Mouse (Mus musculus) kidney, adult 18-20 months (tissue): ENCODE data around the gene Ric1.
"Not testable (repeated sequence)": the region's sequence is repeated elsewhere in the genome, so short reads cannot be mapped to it uniquely, and the experiment has no call there.

Experiments used
- DNase-seq: peaks from one replicate; pipeline ENCODE4 v3.0.0; 2021

Ric1 gene

DNA sequence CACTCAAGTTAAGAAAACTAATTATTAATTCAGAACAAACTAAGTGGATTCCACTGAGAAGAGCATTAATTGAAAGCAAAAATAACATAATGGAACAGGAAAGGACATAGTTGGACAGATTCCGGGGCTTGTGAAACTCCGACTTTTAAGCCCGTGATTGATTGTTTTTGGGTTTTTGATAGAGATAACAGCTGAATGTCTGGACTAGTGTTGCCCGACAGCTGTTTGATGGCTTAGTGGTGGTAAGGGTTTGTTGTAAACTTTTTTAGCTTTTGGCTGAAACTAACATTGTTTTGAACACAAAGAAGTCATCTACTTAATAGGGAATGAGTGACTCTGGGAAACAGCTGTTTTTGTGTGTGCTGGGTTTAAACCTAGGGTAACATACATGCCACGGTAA lies 11.9 kb downstream of the Ric1 start:
- no peak for DNase-seq

DNA sequence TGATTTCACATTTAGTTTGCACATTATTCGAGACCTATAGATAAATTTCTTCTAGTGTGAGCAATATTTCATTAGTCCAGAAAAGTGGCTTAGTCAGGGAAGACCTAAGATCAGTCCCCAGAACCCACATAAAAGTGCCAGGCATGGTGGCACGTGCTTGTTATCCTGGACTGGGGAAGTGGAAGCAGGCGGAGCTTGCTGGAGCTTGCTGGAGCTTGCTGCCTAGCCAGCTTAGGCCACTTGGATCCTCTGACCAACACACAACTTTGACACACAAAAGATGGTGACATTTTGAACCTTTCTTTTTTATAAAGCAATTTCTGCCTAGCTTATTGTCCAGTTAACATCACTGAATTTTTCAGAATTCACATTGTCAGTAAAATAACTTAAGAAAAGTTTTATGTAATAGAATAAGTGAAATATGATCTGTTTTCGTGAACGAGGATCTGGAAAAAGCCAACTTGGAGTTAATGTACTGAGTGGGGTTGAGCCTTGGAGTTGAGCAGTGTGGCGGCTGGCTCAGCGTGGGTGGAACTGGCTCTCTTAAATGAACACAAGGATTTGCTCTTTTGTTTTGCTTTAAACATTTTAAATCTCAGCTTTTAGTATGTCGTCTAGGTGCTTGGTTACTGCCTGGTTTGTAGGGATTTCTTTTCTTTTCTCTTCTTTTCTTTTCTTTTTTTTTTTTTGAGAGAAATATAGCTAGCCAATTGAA lies 20.3 kb downstream of the Ric1 start:
- no peak for DNase-seq

- no peak for DNase-seq
These were observed 21.9 kb downstream of the Ric1 start for GRCm38 (mm10) chr19:29544026-29544425.

- no peak for DNase-seq
These were observed 28.5 kb downstream of the Ric1 start for GRCm38 (mm10) chr19:29550618-29551017.

DNA sequence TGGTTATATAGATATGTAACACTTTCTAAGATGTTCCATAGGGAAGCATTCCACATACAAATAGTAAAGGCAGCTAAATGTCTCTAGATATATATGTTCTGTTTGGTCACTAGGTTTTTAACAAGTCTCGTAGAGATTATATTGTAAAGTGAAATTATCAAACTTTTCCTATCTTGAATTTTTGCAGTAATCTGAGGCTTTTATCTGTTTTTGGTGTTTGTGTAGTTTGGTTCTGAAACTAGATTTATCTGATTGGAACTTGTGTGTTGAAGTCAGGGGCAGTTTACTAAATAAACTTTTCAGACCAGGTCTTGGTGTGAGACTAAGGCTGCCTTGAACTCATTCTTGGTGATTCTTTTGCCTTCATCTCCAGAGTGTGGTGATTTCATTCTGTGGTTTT lies 29.0 kb downstream of the Ric1 start:
- DNase-seq = no peak

DNA sequence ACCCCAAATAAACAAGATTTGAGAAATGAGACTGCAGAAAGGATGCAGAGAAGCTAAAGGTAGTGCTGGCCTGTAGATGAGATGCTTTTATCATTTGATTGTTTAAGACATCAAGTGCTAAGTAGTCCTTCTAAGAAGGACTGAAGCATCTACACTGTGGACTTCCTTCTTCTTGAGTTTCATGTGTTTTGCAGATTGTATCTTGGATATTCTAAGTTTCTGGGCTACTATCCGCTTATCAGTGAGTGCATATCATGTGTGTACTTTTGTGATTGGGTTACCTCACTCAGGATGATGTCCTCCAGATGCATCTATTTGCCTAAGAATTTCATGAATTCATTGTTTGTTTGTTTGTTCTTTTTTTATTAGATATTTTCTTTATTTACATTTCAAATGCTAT lies 29.9 kb downstream of the Ric1 start:
- DNase-seq = not testable (repeated sequence)

DNA sequence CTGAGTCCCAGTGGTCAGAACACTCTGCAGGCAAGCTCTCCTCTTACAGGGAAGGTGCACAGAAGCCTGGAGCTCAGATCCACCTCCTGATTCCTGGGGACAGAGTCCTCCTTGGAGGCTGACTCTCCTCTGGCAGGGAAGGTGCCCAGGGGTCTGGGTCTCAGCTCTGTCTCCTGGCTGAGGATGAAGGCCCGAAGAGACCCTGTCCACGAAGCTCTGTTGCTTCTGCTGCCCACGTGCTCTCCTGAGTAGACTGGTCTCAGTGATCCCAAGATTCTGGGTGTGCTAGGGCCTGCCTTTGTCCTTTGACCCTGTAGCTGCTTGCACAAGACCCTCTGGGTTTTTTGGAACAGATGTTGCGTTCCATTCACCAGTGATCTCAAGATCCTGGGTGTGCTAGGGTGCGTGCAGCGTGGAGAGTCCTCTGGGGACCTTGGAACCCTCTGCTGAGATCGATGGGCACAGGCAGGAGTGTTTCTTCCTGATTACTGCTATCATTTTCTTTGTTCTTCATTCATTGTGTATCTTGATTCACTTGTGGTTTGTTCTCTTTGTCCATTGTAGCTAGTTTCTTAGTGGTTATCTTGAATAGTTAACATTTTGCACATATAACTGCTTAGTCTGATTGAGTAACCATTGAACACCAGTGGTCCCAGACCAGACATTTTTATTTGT lies 35.2 kb downstream of the Ric1 start:
- not testable (repeated sequence) for DNase-seq

DNA sequence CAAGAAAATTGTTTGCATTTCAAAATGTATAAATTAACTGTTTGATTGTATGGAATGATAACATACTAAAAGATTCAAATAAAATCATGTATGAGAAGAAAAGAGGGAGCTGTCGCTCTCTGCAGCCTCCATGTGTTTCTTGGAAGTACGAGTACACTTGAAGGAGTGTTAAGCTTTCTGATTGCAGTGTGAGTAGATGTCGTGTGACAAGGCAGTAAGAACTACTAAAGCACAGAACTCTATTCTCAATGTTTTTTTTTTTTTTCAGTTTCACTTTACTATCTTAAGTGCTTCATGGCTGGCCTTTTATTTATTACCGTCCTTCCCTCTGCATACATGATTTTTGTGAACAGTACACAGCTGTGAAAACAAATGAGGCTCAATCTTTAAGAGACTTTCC lies 40.1 kb downstream of the Ric1 start:
- DNase-seq = no peak

GRCm38 (mm10) chr19:29562603-29563002 lies 40.5 kb downstream of the Ric1 start:
- no peak for DNase-seq

GRCm38 (mm10) chr19:29563258-29563779 lies 41.2 kb downstream of the Ric1 start:
- DNase-seq = peak; percentile 59

GRCm38 (mm10) chr19:29566512-29566911 lies 44.4 kb downstream of the Ric1 start:
- DNase-seq = no peak

DNA sequence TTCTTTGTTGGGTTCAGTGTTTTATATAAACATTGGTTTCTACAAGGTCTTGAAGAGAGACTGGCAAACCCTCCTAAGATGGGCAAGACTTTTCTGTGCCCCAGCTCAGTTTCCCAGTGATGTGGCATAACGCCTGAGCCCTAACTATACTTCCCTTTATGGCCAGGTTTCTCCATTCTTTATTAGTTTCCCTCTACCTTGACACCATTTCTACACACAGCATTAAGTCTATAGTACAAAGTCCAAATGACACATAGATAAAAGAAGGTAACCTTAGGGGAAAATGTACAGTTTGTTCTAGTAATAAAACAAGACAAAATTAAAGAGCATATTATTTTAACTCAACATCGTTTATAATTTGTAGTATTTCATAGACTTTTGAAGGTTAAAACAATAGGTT lies 60.4 kb downstream of the Ric1 start:
- DNase-seq = no peak

- no peak for DNase-seq
These were observed 61.7 kb downstream of the Ric1 start for GRCm38 (mm10) chr19:29583734-29584133.

GRCm38 (mm10) chr19:29593783-29594182 lies 71.7 kb downstream of the Ric1 start:
- not testable (repeated sequence) for DNase-seq

GRCm38 (mm10) chr19:29596276-29596675 lies 74.2 kb downstream of the Ric1 start:
- no peak for DNase-seq

- DNase-seq = no peak
These were observed 74.9 kb downstream of the Ric1 start for GRCm38 (mm10) chr19:29596985-29597384.

DNA sequence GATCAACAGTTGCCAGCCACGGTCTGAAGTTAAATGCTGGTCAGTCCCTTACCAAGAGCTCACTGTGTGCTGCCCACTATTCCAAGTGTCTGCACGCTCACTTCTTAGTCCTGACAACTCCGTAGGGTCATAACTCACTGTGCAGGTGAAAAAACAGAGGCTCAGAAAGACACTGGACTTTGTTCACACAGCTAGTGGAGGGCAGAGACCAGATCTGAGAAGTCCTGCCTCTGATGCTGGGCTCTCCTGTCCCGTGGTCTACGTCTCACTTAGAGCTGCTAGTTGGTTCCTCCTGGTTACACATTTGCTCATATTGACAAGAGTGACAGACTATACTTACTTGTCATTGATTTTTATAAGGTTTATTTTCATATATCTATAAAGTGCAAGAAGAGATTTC lies 76.9 kb downstream of the Ric1 start:
- DNase-seq = no peak

GRCm38 (mm10) chr19:29603548-29604353 lies 81.7 kb downstream of the Ric1 start:
- no peak for DNase-seq

DNA sequence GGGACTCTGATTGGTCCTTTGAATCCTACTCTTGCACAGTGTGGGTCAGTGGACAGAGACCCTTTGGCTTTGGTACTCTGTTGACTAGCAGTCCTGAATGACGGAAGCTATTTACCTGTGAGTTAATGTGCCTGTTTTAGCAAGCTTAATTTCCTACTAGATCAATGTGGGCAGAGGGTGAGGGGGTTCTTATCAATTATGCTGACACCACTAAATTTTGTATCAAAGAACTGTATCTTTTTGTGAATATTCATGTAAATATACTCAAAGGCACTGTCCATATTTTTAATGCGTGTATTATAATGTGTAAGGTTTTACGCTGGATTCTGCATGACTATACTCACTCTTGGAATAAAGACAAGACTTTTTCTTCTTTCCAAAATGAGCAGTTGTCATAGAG lies 82.6 kb downstream of the Ric1 start:
- DNase-seq = no peak

GRCm38 (mm10) chr19:29607521-29607920 lies 85.4 kb downstream of the Ric1 start:
- no peak for DNase-seq

GRCm38 (mm10) chr19:29608212-29608611 lies 86.1 kb downstream of the Ric1 start:
- DNase-seq = no peak

DNA sequence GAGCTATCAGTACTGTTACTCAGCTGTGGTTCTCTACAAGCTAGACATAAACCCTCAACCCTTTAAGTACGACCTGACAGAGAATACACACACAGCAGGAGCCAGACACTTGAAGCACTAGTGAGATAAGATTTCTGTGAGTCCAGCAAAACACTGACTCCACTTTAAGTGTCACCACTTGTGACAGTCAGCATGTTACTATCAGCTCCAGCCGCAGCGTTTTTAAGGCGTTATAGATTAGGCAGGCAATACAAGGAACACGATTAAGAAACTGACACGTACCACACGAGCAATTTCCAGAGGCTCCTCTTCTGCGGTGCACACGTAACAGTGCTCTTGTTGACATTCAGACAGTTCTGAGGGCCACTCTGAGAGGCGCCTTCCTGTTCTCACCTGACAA lies 88.8 kb downstream of the Ric1 start:
- DNase-seq = no peak

- no peak for DNase-seq
These were observed 90.0 kb downstream of the Ric1 start for GRCm38 (mm10) chr19:29612102-29612501.

- peak; percentile 11 for DNase-seq
These were observed 119.0 kb downstream of the Ric1 start for GRCm38 (mm10) chr19:29641055-29641454.
